Mouse (Mus musculus) lung, postnatal 0 days (tissue): ENCODE measurements at regions not wholly inside any gene's neighbourhood (a gene's known extent, or its start where the extent isn't known, plus 50 kb on each side); places are given as distances from the start of the nearest gene placed in this dataset.

Experiments
- ATAC-seq: fragments of 200-750 bp; cut with Nextera tagmentation; 2 replicates; pipeline ENCODE4 v1.8.0; 2017; ENCODE audit warnings: moderate library complexity
- DNase-seq: peaks from one replicate; pipeline ENCODE4 v3.0.0-alpha.2; 2016; ENCODE audit warnings: low spot score
- H3K27ac ChIP-seq: fragments of 300-500 bp; sonication (generic); 2 replicates; pipeline ENCODE4 v1.5.1; 2014; ENCODE audit warnings: antibody characterized with exemption, mild to moderate bottlenecking, low read length, mixed read lengths
- H3K27me3 ChIP-seq: fragments of 300-500 bp; sonication (generic); replicated peaks from 2 replicates; pipeline ENCODE4 v1.6.1; 2014; ENCODE audit warnings: low read length, mixed read lengths; ENCODE audit not compliant: insufficient read depth
- H3K36me3 ChIP-seq: fragments of 300-500 bp; sonication (generic); 2 replicates; pipeline ENCODE4 v1.6.1; 2014; ENCODE audit warnings: low read length, mixed read lengths; ENCODE audit not compliant: insufficient read depth
- H3K4me1 ChIP-seq: fragments of 300-500 bp; sonication (generic); 2 replicates; pipeline ENCODE4 v1.6.1; 2014; ENCODE audit warnings: antibody characterized with exemption, low read depth, low read length, mixed read lengths; ENCODE audit not compliant: insufficient read depth
- H3K4me2 ChIP-seq: fragments of 300-500 bp; sonication (generic); replicated peaks from 2 replicates; pipeline ENCODE4 v1.6.1; 2014; ENCODE audit warnings: low read depth, mild to moderate bottlenecking, low read length, moderate library complexity, mixed read lengths
- H3K4me3 ChIP-seq: fragments of 300-500 bp; sonication (generic); 2 replicates; pipeline ENCODE4 v1.5.1; 2014; ENCODE audit warnings: low read depth, low read length
- H3K9ac ChIP-seq: fragments of 300-500 bp; sonication (generic); replicated peaks from 2 replicates; pipeline ENCODE4 v1.6.1; 2014; ENCODE audit warnings: low read depth, mild to moderate bottlenecking
- H3K9me3 ChIP-seq: fragments of 300-500 bp; sonication (generic); 2 replicates; pipeline ENCODE4 v1.6.1; 2016; ENCODE audit warnings: low read length, mixed read lengths
- CTCF ChIP-seq: IDR thresholded peaks from 2 replicates; pipeline ENCODE4 v1.5.1; 2016; ENCODE audit warnings: antibody characterized with exemption, mild to moderate bottlenecking
- EP300 ChIP-seq: IDR thresholded peaks from 2 replicates; pipeline ENCODE4 v1.6.1; 2016; ENCODE audit warnings: antibody characterized with exemption, mild to moderate bottlenecking, control low read depth
- WGBS: fragments of 180-500 bp; shearing (Covaris S2); extraction: QIAGEN DNeasy Blood & Tissue Kit; methylation state at CpG from one replicate; pipeline ENCODE4 v1.1.7; 2014; 5-methylcytosine and 5-hydroxymethylcytosine counted together

- Histone ChIP-seq H3K4me2 (no peak overlapping the region), H3K27ac (no peak overlapping the region), H3K27me3 (no peaks in the 10 kb centered on the region), H3K4me3 (no peak overlapping the region), H3K9me3 (no peaks in the 10 kb centered on the region), H3K9ac (no peak overlapping the region), H3K4me1 (no peaks in the 10 kb centered on the region), H3K36me3 (no peaks in the 10 kb centered on the region)
- TF ChIP-seq CTCF (no peak), EP300 (no peak)
- DNase-seq (no peak), ATAC-seq (no peak)
- 40% methylated on average over 8 of the region's 8 CpGs for WGBS
Measured at GRCm38 (mm10) chr8:118101346-118101745, 182.2 kb upstream of the Cdh13 start.

- Histone ChIP-seq H3K27me3 (no peaks in the 10 kb centered on the region), H3K36me3 (no peaks in the 10 kb centered on the region), H3K9me3 (no peaks in the 10 kb centered on the region), H3K9ac (no peak overlapping the region), H3K4me1 (no peaks in the 10 kb centered on the region), H3K4me3 (no peak overlapping the region), H3K27ac (no peak overlapping the region), H3K4me2 (no peak overlapping the region)
- no peak for TF ChIP-seq CTCF
- no peak for TF ChIP-seq EP300
- ATAC-seq (no peak), DNase-seq (no peak)
- 42% methylated on average over 5 of the region's 5 CpGs for WGBS
Measured at GRCm38 (mm10) chr8:118062736-118063135, 220.8 kb upstream of the Cdh13 start.

- WGBS, result 88% methylated on average over 6 of the region's 6 CpGs
- Histone ChIP-seq H3K4me2 (no peak overlapping the region), H3K9me3 (no peaks in the 10 kb centered on the region), H3K36me3 (no peaks in the 10 kb centered on the region), H3K27me3 (no peaks in the 10 kb centered on the region), H3K9ac (no peak overlapping the region), H3K4me1 (no peaks in the 10 kb centered on the region), H3K27ac (no peak overlapping the region), H3K4me3 (no peak overlapping the region)
- ATAC-seq (no peak), DNase-seq (no peak)
- no peak for TF ChIP-seq EP300
Measured at GRCm38 (mm10) chr8:118056781-118057180, 226.8 kb upstream of the Cdh13 start.

GRCm38 (mm10) chr8:118055536-118055935, 228.0 kb upstream of the Cdh13 start:
- no peak overlapping the region for H3K27ac ChIP-seq
- H3K4me2 ChIP-seq, result no peak overlapping the region
- no peak overlapping the region for H3K4me3 ChIP-seq
- no peak overlapping the region for H3K9ac ChIP-seq
- H3K36me3 ChIP-seq, result no peaks in the 10 kb centered on the region
- no peaks in the 10 kb centered on the region for H3K9me3 ChIP-seq
- no peaks in the 10 kb centered on the region for H3K4me1 ChIP-seq
- ATAC-seq (no peak), DNase-seq (no peak)
- 75% methylated on average over 5 of the region's 5 CpGs for WGBS
- no peak for TF ChIP-seq CTCF
- TF ChIP-seq EP300, result no peak
- H3K27me3 ChIP-seq, result no peaks in the 10 kb centered on the region

- H3K9me3 ChIP-seq, result no peaks in the 10 kb centered on the region
- ATAC-seq, result no peak
- TF ChIP-seq EP300 (no peak), CTCF (no peak)
- no peaks in the 10 kb centered on the region for H3K36me3 ChIP-seq
- no peaks in the 10 kb centered on the region for H3K27me3 ChIP-seq
- 88% methylated on average over 3 of the region's 3 CpGs for WGBS
- no peak for DNase-seq
- no peaks in the 10 kb centered on the region for H3K4me1 ChIP-seq
- H3K27ac ChIP-seq, result no peak overlapping the region
- H3K4me2 ChIP-seq, result no peak overlapping the region
- no peak overlapping the region for H3K4me3 ChIP-seq
- no peak overlapping the region for H3K9ac ChIP-seq
Measured at GRCm38 (mm10) chr8:118050386-118050785, 233.1 kb upstream of the Cdh13 start.

GRCm38 (mm10) chr8:118042253-118042860, 240.6 kb upstream of the Mphosph6 start:
- H3K27ac ChIP-seq, result no peak overlapping the region
- H3K4me2 ChIP-seq, result no peak overlapping the region
- H3K4me3 ChIP-seq, result no peak overlapping the region
- no peaks in the 10 kb centered on the region for H3K36me3 ChIP-seq
- H3K9ac ChIP-seq, result no peak overlapping the region
- ATAC-seq (no peak), DNase-seq (no peak)
- TF ChIP-seq EP300, result no peak
- TF ChIP-seq CTCF, result no peak
- no peaks in the 10 kb centered on the region for H3K4me1 ChIP-seq
- H3K9me3 ChIP-seq, result no peaks in the 10 kb centered on the region
- H3K27me3 ChIP-seq, result no peaks in the 10 kb centered on the region
- WGBS, result 79% methylated on average over 10 of the region's 10 CpGs

- Histone ChIP-seq H3K27ac (no peak overlapping the region), H3K4me3 (no peak overlapping the region), H3K36me3 (no peaks in the 10 kb centered on the region), H3K4me1 (no peaks in the 10 kb centered on the region), H3K27me3 (no peaks in the 10 kb centered on the region), H3K9me3 (no peaks in the 10 kb centered on the region), H3K9ac (no peak overlapping the region), H3K4me2 (no peak overlapping the region)
- TF ChIP-seq EP300, result no peak
- no peak for TF ChIP-seq CTCF
- ATAC-seq (no peak), DNase-seq (no peak)
- WGBS, result 75% methylated on average over 6 of the region's 6 CpGs
Measured at GRCm38 (mm10) chr8:118041253-118041652, 239.5 kb upstream of the Mphosph6 start.
